19 mouse cellular contexts compared by ENCODE assay signal in genomic region chr14:22183195-22183594, GRCm38 (mm10).
DNase-seq lines count a peak whose midpoint lies in the region; ATAC-seq lines count a peak whose summit lies in the region.
"Had no signal": no experiment of that assay in that cellular context is flagged by ENCODE, and none has a peak within 500 bp of the region (broad histone marks: within the 10 kb centered on the region; RNA-seq: fewer than 3 reads in every experiment).

No protein-coding gene starts in this region.

- H3K36me3 ChIP-seq in neural tube, embryonic 15.5 days = no peaks in the 10 kb centered on the region
- H3K36me3 ChIP-seq: embryonic facial prominence, embryonic 13.5 days; forebrain, embryonic 15.5 days; midbrain, embryonic 12.5 days; neural tube, embryonic 12.5 days had no signal

- ATAC-seq in common myeloid progenitor, adult 5-6 weeks (replicated peaks; ENCODE audit: low read depth, poor library complexity, severe bottlenecking) = peak; percentile 97
- ATAC-seq in megakaryocyte progenitor cell, adult 5-6 weeks (replicated peaks; ENCODE audit: poor library complexity) = peak; percentile 98
- ATAC-seq in neural tube, embryonic 15.5 days (ENCODE audit: low FRiP score) = no peak
- ATAC-seq: forebrain, embryonic 15.5 days; intestine, embryonic 16.5 days; Patski had no signal

- H3K4me1 ChIP-seq in neural tube, embryonic 15.5 days = no peaks in the 10 kb centered on the region
- H3K4me1 ChIP-seq: embryonic facial prominence, embryonic 13.5 days; forebrain, embryonic 15.5 days; midbrain, embryonic 12.5 days; neural tube, embryonic 12.5 days had no signal

- H3K4me2 ChIP-seq in neural tube, embryonic 15.5 days = no peak overlapping the region
- H3K4me2 ChIP-seq: embryonic facial prominence, embryonic 13.5 days; forebrain, embryonic 15.5 days; midbrain, embryonic 12.5 days; neural tube, embryonic 12.5 days had no signal

- DNase-seq in heart, adult 11 months = peak; percentile 87
- no peak for DNase-seq in heart, adult 9 months (ENCODE audit: low spot score in 2 of 2)
- peak; percentile 58 for DNase-seq in thymus, postnatal 25 days
- no peak for DNase-seq in urinary bladder, postnatal 25 days (ENCODE audit: low spot score)
- no peak for DNase-seq in heart, postnatal 4 days
- DNase-seq: cerebellum, adult 2 months; gastrocnemius, postnatal 14 days; heart, postnatal 14 days; kidney, postnatal 4 days; lung, adult 2 months had no signal

- H3K27ac ChIP-seq in neural tube, embryonic 15.5 days (replicated peaks) = no peak overlapping the region
- H3K27ac ChIP-seq: embryonic facial prominence, embryonic 13.5 days; forebrain, embryonic 15.5 days; midbrain, embryonic 12.5 days; neural tube, embryonic 12.5 days had no signal

- WGBS in neural tube, embryonic 15.5 days = 80% methylated on average over 3 of the region's 3 CpGs

- H3K9ac ChIP-seq in neural tube, embryonic 15.5 days (replicated peaks) = no peak overlapping the region
- H3K9ac ChIP-seq: embryonic facial prominence, embryonic 13.5 days; forebrain, embryonic 15.5 days; midbrain, embryonic 12.5 days; neural tube, embryonic 12.5 days had no signal

- no peaks in the 10 kb centered on the region for H3K9me3 ChIP-seq in neural tube, embryonic 15.5 days (replicated peaks)
- H3K9me3 ChIP-seq: embryonic facial prominence, embryonic 13.5 days; forebrain, embryonic 15.5 days; midbrain, embryonic 12.5 days; neural tube, embryonic 12.5 days had no signal

- H3K27me3 ChIP-seq in neural tube, embryonic 15.5 days (replicated peaks) = no peaks in the 10 kb centered on the region
- H3K27me3 ChIP-seq: embryonic facial prominence, embryonic 13.5 days; forebrain, embryonic 15.5 days; midbrain, embryonic 12.5 days; neural tube, embryonic 12.5 days; Patski had no signal

- H3K4me3 ChIP-seq in neural tube, embryonic 15.5 days (replicated peaks) = no peak overlapping the region
- H3K4me3 ChIP-seq: embryonic facial prominence, embryonic 13.5 days; forebrain, embryonic 15.5 days; midbrain, embryonic 12.5 days; neural tube, embryonic 12.5 days had no signal

Comparison
In these comparisons a context has a peak if more than half of its experiments do, and no peak if none do; other contexts are left out.
1. DNase-seq: peak in heart, adult 11 months (single experiment) and thymus, postnatal 25 days (single experiment); none in heart, adult 9 months (0 of 2), urinary bladder, postnatal 25 days (single experiment) and heart, postnatal 4 days (single experiment).